Mouse (Mus musculus): ENCODE data around the gene Cabin1. TPM values are rescaled to one million over a fixed set of nuclear protein-coding genes. Genes with fewer than 3 reads are reported as not detected.

Gene Cabin1
- polyA plus RNA-seq, 1 experiment from 2014 or later = 30.0 TPM

- Histone ChIP-seq H3K36me3 (peaks cover 80% of the 10 kb centered on the region), H3K27ac (no peak overlapping the region), H3K4me2 (no peak overlapping the region), H3K9ac (no peak overlapping the region), H3K9me3 (no peaks in the 10 kb centered on the region), H3K4me1 (no peaks in the 10 kb centered on the region), H3K27me3 (no peaks in the 10 kb centered on the region), H3K4me3 (no peak overlapping the region)
- 88% methylated on average over 9 of the region's 9 CpGs for WGBS
- no peak for ATAC-seq (ENCODE audit: insufficient number of reproducible peaks, insufficient read depth, low FRiP score, low TSS enrichment, low read depth)
These were observed 54.9 kb downstream of the Cabin1 start for GRCm38 (mm10) chr10:75709261-75709660.

DNA sequence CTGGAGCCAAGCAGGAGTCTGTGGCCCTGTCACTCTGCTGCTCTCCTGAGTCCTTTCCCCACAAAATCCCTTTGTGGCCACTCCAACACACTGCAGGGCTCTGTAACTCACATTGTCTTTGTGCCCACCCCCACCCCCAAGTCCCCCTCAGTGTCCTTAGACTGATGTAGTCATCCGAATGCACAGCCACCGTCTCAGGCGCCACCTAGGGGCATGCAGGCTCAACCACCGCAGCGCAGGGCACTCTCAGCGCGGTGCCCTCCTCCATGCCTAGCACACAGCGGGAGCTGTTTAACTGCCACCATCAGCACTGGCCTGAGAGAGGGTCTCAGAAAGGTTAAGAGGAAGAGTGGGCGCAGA lies 55.5 kb downstream of the Cabin1 start:
- H3K9me3 ChIP-seq = no peaks in the 10 kb centered on the region
- no peaks in the 10 kb centered on the region for H3K27me3 ChIP-seq
- H3K9ac ChIP-seq = no peak overlapping the region
- H3K4me1 ChIP-seq = no peaks in the 10 kb centered on the region
- no peak overlapping the region for H3K4me3 ChIP-seq
- peaks cover 84% of the 10 kb centered on the region for H3K36me3 ChIP-seq
- ATAC-seq (ENCODE audit: insufficient number of reproducible peaks, insufficient read depth, low FRiP score, low TSS enrichment, low read depth) = no peak
- 44% methylated on average over 9 of the region's 9 CpGs for WGBS
- no peak overlapping the region for H3K27ac ChIP-seq
- no peak overlapping the region for H3K4me2 ChIP-seq

DNA sequence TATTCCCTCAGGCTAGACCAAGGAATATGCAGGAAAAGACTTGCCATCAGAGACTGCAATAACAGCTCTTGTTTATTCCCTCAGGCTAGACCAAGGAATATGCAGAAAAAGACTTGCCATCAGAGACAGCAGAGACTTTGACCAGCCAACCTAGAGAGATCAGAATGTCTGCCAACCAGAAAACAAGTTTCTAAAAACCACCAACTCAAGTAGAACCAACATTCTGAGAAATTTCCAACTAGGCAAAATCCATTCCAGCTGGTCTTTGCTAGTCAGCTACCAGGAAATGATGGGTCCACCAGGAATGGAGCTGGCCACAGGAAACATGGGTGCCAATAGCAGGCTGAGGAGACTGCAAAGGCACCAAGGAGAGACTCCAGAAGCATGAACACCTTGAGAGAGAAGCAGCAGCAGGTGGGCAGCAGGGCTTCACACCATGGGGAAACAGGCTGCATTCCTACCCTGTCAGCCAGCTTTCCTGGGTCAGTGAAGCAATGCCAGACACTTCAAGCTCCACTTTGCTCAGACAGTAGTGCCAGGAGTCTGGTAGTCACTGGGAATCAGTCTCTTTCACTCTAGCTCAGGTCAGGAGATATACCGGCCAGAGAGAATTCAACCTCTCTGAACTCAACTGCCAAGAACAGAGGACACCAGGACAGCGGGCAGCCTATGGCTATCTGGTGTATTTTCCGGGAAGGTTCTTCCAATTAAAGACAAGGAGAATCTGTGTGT lies 56.1 kb downstream of the Cabin1 start:
- WGBS = 88% methylated on average over 3 of the region's 3 CpGs
- H3K36me3 ChIP-seq = peaks cover 84% of the 10 kb centered on the region
- no peaks in the 10 kb centered on the region for H3K4me1 ChIP-seq
- H3K4me2 ChIP-seq = no peak overlapping the region
- H3K9me3 ChIP-seq = no peaks in the 10 kb centered on the region
- H3K27ac ChIP-seq = no peak overlapping the region
- ATAC-seq (ENCODE audit: insufficient number of reproducible peaks, insufficient read depth, low FRiP score, low TSS enrichment, low read depth) = no peak
- H3K27me3 ChIP-seq = no peaks in the 10 kb centered on the region
- H3K4me3 ChIP-seq = no peak overlapping the region
- H3K9ac ChIP-seq = no peak overlapping the region

DNA sequence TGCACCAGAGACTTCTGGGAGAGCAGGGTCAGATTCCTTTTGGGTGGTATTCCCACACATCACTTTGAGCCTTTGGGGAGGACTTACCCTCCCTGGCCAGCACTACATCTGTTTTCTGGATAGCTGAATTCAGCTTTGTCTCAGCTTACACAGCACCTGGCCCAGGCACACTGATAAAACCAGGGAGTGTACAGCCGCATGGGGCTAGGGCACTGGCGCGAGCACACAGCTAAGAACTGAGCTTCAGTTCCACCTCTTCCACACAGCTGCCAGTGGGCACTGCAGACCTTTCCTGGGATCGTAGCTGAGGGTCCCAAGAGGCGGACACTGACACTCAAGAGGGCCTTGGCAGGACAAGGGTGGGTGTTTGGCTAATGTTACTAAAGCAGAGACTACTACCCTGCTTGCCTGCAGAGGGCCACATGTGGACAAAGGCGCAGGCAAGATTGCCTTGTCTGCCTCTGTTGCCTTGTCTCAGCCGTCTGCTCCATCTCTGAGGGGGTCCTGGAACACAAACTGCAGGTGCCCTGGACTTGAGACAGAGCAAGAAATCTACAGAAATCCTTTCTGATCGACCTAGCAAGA lies 57.4 kb downstream of the Cabin1 start:
- Histone ChIP-seq H3K4me3 (no peak overlapping the region), H3K36me3 (peaks cover 78% of the 10 kb centered on the region)
- WGBS = 75% methylated on average over 8 of the region's 8 CpGs

DNA sequence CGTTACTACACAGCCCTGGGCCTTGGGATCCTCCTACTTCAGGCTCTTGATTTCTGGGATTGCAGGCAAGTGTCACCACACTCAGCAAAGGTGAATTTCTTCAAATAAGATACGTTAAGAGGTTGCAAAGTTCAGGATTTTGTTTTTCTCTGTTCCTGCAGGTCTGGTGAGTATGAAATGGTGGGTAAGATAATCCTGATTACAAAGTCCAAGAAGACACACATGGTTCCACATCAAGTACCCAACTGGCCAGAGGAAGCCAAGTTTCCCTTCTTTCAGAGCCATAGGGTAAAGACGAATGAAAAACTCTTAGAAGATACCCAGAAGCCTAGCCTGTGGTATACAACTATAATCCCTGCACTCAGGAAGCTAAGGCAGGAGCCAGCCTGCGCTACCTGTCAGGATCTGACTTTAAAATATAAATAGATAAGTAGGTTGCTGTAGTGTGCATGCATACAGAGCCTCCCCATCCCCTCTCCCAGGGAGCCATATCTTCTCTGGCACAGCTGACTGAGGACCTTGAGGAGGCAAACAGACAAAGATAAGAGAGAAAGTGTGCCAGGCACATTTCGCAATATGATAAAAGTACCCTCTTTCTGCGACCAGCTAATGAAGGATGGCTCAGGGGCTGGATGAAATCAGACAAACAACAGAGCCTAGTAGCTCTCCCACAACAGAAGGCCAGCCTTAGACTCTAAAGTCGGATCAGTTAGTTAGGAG lies 58.3 kb downstream of the Cabin1 start:
- H3K27me3 ChIP-seq = no peaks in the 10 kb centered on the region
- no peaks in the 10 kb centered on the region for H3K9me3 ChIP-seq
- H3K4me3 ChIP-seq = no peak overlapping the region
- H3K4me1 ChIP-seq = no peaks in the 10 kb centered on the region
- H3K36me3 ChIP-seq = peaks cover 69% of the 10 kb centered on the region
- WGBS = 76% methylated on average over 7 of the region's 7 CpGs
- no peak for ATAC-seq (ENCODE audit: insufficient number of reproducible peaks, insufficient read depth, low FRiP score, low TSS enrichment, low read depth)
- H3K27ac ChIP-seq = no peak overlapping the region
- H3K9ac ChIP-seq = no peak overlapping the region
- H3K4me2 ChIP-seq = no peak overlapping the region

More for the DNA sequence above, 57.4 kb downstream of the Cabin1 start:
- Histone ChIP-seq H3K27ac (no peak overlapping the region), H3K4me2 (no peak overlapping the region), H3K9me3 (no peaks in the 10 kb centered on the region), H3K4me1 (no peaks in the 10 kb centered on the region), H3K9ac (no peak overlapping the region), H3K27me3 (no peaks in the 10 kb centered on the region)
- ATAC-seq (ENCODE audit: insufficient number of reproducible peaks, insufficient read depth, low FRiP score, low TSS enrichment, low read depth) = no peak

DNA sequence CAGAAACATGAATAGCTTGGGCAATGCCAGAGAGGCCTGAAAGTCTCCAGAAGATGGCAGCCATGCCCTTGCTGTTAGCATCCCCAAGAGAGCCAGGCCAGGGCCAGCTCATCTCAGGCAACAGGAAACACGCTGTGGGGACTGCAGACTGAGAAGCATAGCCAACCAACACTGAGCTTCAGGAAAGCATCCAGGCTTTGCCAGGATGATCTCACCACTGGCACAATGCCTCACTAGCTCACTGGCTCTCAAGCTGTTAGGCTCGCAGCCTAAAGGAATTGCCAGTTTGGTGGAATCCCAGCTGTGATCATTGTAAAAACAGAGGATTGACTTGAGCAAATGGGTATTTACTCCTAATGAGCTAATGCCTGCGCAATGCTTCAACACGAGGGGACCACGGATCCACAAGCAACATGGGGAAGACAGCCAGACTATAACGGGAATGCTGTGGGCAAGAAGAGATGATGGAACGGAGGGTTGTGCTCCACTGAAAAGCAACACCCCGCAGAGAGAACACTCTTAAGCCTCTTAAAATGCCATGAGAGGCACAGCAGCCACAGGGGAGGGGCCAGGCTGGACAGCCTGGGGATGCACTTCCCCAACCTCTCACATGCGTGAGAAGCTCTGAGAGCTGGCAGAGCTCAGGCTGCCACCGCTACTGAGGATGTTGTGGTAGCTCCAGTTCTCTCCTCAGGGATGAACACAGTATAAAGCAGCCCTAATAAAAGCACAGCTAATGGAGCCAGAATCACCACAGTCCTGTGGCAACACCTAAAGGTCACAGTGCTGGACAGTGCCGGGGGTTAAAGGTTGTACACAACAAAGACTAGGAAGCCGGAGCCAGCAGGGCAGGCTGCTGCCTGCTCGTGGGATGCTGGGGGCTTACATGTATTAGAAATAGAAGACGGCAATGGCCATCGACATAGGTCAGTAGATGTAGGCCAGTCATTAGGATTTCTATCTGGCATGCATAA lies 59.6 kb downstream of the Cabin1 start:
- H3K4me3 ChIP-seq = no peak overlapping the region
- peaks cover 68% of the 10 kb centered on the region for H3K36me3 ChIP-seq
- no peak for ATAC-seq (ENCODE audit: insufficient number of reproducible peaks, insufficient read depth, low FRiP score, low TSS enrichment, low read depth)

DNA sequence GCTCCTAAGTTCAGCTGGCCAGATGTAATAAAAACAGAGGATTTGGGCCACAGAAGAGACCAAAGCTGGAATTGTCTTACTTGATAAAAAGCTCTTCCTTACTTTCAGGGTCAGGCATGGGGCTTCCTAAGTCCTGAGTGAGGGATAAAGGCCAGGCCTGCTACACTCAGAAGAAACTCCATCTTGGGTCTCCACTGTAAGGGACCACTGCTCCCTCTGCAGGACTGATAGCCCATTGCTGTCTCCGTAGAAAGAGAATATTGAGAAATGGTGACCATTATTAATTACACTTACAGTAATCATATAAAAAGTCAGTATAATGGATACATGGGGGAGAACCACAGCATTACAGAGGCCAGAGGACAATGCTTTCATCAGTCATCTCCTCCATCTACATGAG lies 60.6 kb downstream of the Cabin1 start:
- Histone ChIP-seq H3K27me3 (no peaks in the 10 kb centered on the region), H3K4me2 (no peak overlapping the region), H3K4me3 (no peak overlapping the region), H3K27ac (no peak overlapping the region), H3K4me1 (no peaks in the 10 kb centered on the region), H3K9ac (no peak overlapping the region), H3K36me3 (peaks cover 67% of the 10 kb centered on the region), H3K9me3 (no peaks in the 10 kb centered on the region)
- ATAC-seq (ENCODE audit: insufficient number of reproducible peaks, insufficient read depth, low FRiP score, low TSS enrichment, low read depth) = no peak
- WGBS = 67% methylated on average over 1 of the region's 1 CpGs

More for the DNA sequence above, 59.6 kb downstream of the Cabin1 start:
- WGBS = 64% methylated on average over 15 of the region's 15 CpGs
- Histone ChIP-seq H3K4me1 (no peaks in the 10 kb centered on the region), H3K9me3 (no peaks in the 10 kb centered on the region), H3K4me2 (no peak overlapping the region), H3K9ac (peak overlapping the region; percentile 27; the same call in 1 of the 2 replicates), H3K27me3 (no peaks in the 10 kb centered on the region), H3K27ac (no peak overlapping the region)

DNA sequence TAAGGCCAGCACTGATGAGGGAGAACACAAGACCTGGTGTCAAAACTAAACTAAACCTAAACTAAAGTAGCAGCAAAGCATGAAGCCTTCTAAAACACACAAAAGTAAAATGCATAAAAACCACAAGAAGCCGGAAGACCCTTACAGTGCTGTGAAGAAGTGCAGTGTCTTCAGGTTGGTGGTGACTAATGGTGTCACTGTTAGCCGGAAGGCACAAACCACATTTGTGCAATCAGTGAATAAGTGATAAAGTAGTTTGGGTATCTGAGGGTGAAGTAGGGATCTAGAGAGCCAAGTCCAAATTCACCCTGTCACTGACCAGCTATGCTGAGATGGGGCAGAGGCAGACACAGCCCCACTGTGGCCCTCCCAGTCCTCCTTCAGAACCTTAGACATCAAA lies 61.6 kb downstream of the Cabin1 start:
- H3K27ac ChIP-seq = no peak overlapping the region
- H3K4me1 ChIP-seq = no peaks in the 10 kb centered on the region
- no peaks in the 10 kb centered on the region for H3K27me3 ChIP-seq
- no peaks in the 10 kb centered on the region for H3K9me3 ChIP-seq
- no peak for ATAC-seq (ENCODE audit: insufficient number of reproducible peaks, insufficient read depth, low FRiP score, low TSS enrichment, low read depth)
- no peak overlapping the region for H3K9ac ChIP-seq
- H3K4me2 ChIP-seq = no peak overlapping the region
- H3K4me3 ChIP-seq = no peak overlapping the region
- 93% methylated on average over 2 of the region's 2 CpGs for WGBS
- H3K36me3 ChIP-seq = peaks cover 67% of the 10 kb centered on the region

GRCm38 (mm10) chr10:75701280-75701679 lies 62.9 kb downstream of the Cabin1 start:
- H3K9ac ChIP-seq = no peak overlapping the region
- H3K36me3 ChIP-seq = peaks cover 68% of the 10 kb centered on the region

DNA sequence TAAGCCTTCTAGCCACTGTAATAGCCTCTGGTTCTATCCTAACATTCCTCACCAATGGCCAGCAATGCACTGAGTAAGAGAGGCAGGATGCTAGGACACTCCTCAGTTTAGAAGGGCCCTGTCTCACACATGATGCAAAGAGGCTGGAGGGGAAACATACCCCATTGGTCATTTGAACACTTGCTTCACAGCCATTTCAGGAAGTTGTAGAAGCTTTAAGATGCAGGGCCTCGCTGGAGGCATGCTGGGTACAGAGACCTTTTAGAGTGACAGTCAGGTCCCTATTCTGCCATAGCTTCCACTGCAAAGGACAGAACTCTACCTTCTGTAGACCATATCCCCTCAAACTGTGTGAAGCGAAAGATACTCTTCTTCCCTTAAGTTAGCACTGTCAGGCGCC lies 66.4 kb downstream of the Cabin1 start:
- no peaks in the 10 kb centered on the region for H3K4me1 ChIP-seq
- no peaks in the 10 kb centered on the region for H3K9me3 ChIP-seq
- H3K9ac ChIP-seq = no peak overlapping the region
- no peak overlapping the region for H3K4me2 ChIP-seq
- H3K36me3 ChIP-seq = peaks cover 83% of the 10 kb centered on the region
- no peak overlapping the region for H3K4me3 ChIP-seq
- WGBS = 87% methylated on average over 3 of the region's 3 CpGs
- no peak for ATAC-seq (ENCODE audit: insufficient number of reproducible peaks, insufficient read depth, low FRiP score, low TSS enrichment, low read depth)
- H3K27me3 ChIP-seq = no peaks in the 10 kb centered on the region
- H3K27ac ChIP-seq = no peak overlapping the region

More at GRCm38 (mm10) chr10:75701280-75701679, 62.9 kb downstream of the Cabin1 start:
- Histone ChIP-seq H3K4me2 (no peak overlapping the region), H3K27ac (no peak overlapping the region; the same call in 1 of the 2 replicates), H3K27me3 (no peaks in the 10 kb centered on the region), H3K4me1 (no peaks in the 10 kb centered on the region), H3K9me3 (no peaks in the 10 kb centered on the region), H3K4me3 (no peak overlapping the region)
- WGBS = 86% methylated on average over 6 of the region's 6 CpGs
- ATAC-seq (ENCODE audit: insufficient number of reproducible peaks, insufficient read depth, low FRiP score, low TSS enrichment, low read depth) = no peak
